28 mouse cellular contexts compared by ENCODE assay signal in genomic region chr11:115288305-115288704, GRCm38 (mm10). TPM values are rescaled to one million over a fixed set of nuclear protein-coding genes. Genes with fewer than 3 reads are reported as not detected.
"Had no signal": no experiment of that assay in that cellular context is flagged by ENCODE, and none has a peak within 500 bp of the region (broad histone marks: within the 10 kb centered on the region; RNA-seq: fewer than 3 reads in every experiment).

No protein-coding gene starts in this region.

- H3K4me3 ChIP-seq: embryonic facial prominence, embryonic 10.5 days; embryonic facial prominence, embryonic 12.5 days; embryonic facial prominence, embryonic 13.5 days; embryonic facial prominence, embryonic 15.5 days; erythroblast, embryonic 14.5 days; forebrain, embryonic 10.5 days; forebrain, embryonic 12.5 days; forebrain, embryonic 13.5 days; forebrain, embryonic 15.5 days; heart, adult 2 months; heart, embryonic 10.5 days had no signal

- H3K27ac ChIP-seq: embryonic facial prominence, embryonic 10.5 days; embryonic facial prominence, embryonic 12.5 days; embryonic facial prominence, embryonic 13.5 days; embryonic facial prominence, embryonic 15.5 days; forebrain, embryonic 10.5 days; forebrain, embryonic 12.5 days; forebrain, embryonic 13.5 days; forebrain, embryonic 15.5 days; heart, adult 2 months; heart, embryonic 10.5 days had no signal

- DNase-seq: cerebellum, adult 9-10 months; cerebellum, postnatal 10 days; cerebellum, postnatal 14 days; cerebellum, postnatal 25 days; cerebellum, postnatal 36 days; embryo, embryonic 11 days; forebrain, postnatal 0 days; gastrocnemius, postnatal 10 days; gastrocnemius, postnatal 14 days; gastrocnemius, postnatal 36 days had no signal

RNA-seq across cellular contexts. Expression of gene Otop2, which starts 18.7 kb away (rescaled TPM):
- total RNA-seq: common myeloid progenitor, adult 5-6 weeks; forebrain, postnatal 0 days; gastrocnemius, adult 18-20 months; gastrocnemius, adult 8-10 months; gastrocnemius, postnatal 10 days; gastrocnemius, postnatal 14 days; gastrocnemius, postnatal 36 days; gastrocnemius, postnatal 4 days; granulocyte monocyte progenitor cell, adult 5-6 weeks; heart, adult 18-20 months; heart, adult 2 months; heart, adult 8-10 months had no signal

RNA-seq across cellular contexts. Expression of gene Grin2c, which starts 21.3 kb away (rescaled TPM):
- total RNA-seq: common myeloid progenitor, adult 5-6 weeks; gastrocnemius, postnatal 14 days; gastrocnemius, postnatal 36 days; gastrocnemius, postnatal 4 days; granulocyte monocyte progenitor cell, adult 5-6 weeks had no signal

RNA-seq across cellular contexts. Expression of gene Ush1g, which starts 33.5 kb away (rescaled TPM):
- total RNA-seq: common myeloid progenitor, adult 5-6 weeks; gastrocnemius, postnatal 4 days; granulocyte monocyte progenitor cell, adult 5-6 weeks had no signal
